17 mouse cellular contexts compared by ENCODE assay signal in the genomic region with DNA sequence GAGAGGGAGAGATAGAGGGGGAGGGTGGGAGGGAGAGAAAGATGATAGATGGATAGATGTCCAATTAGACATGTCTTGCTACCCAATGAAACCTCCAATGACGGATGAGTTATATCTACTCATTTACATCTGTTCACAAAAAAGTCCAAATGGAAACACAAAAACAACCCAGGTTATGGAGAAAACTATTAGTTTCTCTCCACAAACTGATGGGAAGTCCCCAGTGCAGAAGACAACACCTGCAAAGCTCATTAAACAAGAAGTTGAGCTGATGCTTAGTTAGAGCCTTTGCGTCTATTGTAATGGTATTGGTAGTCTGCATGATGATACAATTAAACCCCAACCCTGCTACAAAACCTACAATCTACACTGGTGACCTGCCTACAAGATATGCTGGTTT.
"Had no signal": no experiment of that assay in that cellular context is flagged by ENCODE, and none has a peak within 500 bp of the region (broad histone marks: within the 10 kb centered on the region; RNA-seq: fewer than 3 reads in every experiment).

No protein-coding gene starts in this region.

- H3K4me1 ChIP-seq: neural tube, embryonic 12.5 days; neural tube, embryonic 13.5 days; neural tube, embryonic 15.5 days; stomach, embryonic 15.5 days had no signal

- H3K36me3 ChIP-seq: neural tube, embryonic 12.5 days; neural tube, embryonic 13.5 days; neural tube, embryonic 15.5 days; stomach, embryonic 15.5 days had no signal

- H3K9me3 ChIP-seq: neural tube, embryonic 12.5 days; neural tube, embryonic 13.5 days; neural tube, embryonic 15.5 days; stomach, embryonic 15.5 days had no signal

- H3K27me3 ChIP-seq: neural tube, embryonic 12.5 days; neural tube, embryonic 13.5 days; neural tube, embryonic 15.5 days; stomach, embryonic 15.5 days had no signal

- H3K27ac ChIP-seq: neural tube, embryonic 12.5 days; neural tube, embryonic 13.5 days; neural tube, embryonic 15.5 days; stomach, embryonic 15.5 days; stomach, postnatal 0 days had no signal

- H3K4me2 ChIP-seq: neural tube, embryonic 12.5 days; neural tube, embryonic 13.5 days; neural tube, embryonic 15.5 days; stomach, embryonic 15.5 days had no signal

- H3K4me3 ChIP-seq: neural tube, embryonic 12.5 days; neural tube, embryonic 13.5 days; neural tube, embryonic 15.5 days; stomach, embryonic 15.5 days had no signal

- DNase-seq: retina, postnatal 1 day; right cerebral cortex, adult 18-20 months; right cerebral cortex, postnatal 14 days; right cerebral cortex, postnatal 25 days; right cerebral cortex, postnatal 4 days; spleen, adult 18-20 months; thymus, adult 18-20 months; thymus, adult 2 months; thymus, postnatal 14 days; thymus, postnatal 25 days; thymus, postnatal 36 days; thymus, postnatal 4 days had no signal

- H3K9ac ChIP-seq: neural tube, embryonic 12.5 days; neural tube, embryonic 13.5 days; neural tube, embryonic 15.5 days; stomach, embryonic 15.5 days had no signal
